Mouse (Mus musculus): ENCODE measurements around the gene Itpripl2. TPM values are rescaled to one million over a fixed set of nuclear protein-coding genes. Genes with fewer than 3 reads are reported as not detected.

Itpripl2 gene
- 0.33 to 0.63 TPM (median 0.41 TPM) in 4 replicates for total RNA-seq (2023)

GRCm38 (mm10) chr7:118491431-118492147, at the start of gene Itpripl2:
Gene Itpripl2 (minus strand): TSS chr7:118491975.

GRCm38 (mm10) chr7:118533178-118533578, 41.4 kb upstream of the Itpripl2 start, which contains the start of gene Coq7:
Gene Coq7 (minus strand): TSS chr7:118533356.

GRCm38 (mm10) chr7:118448134-118448967, 43.4 kb downstream of the Itpripl2 start, which contains the start of gene Syt17:
Gene Syt17 (minus strand): TSS chr7:118448222.

Other genes starting within 250 kb of the Itpripl2 start
- gene Smg1, start 248.3 kb downstream of the Itpripl2 start, total RNA-seq (2023) = 279 to 307 TPM (median 289 TPM) in 4 replicates
- not detected in 4 replicates for gene Syt17, start 43.8 kb downstream of the Itpripl2 start, total RNA-seq (2023)
- gene Coq7, start 41.4 kb upstream of the Itpripl2 start, total RNA-seq (2023) = 14.3 to 17.8 TPM (median 16.4 TPM) in 4 replicates
- gene Tmc7, start 92.8 kb upstream of the Itpripl2 start, total RNA-seq (2023) = 0.15 to 1.1 TPM (median 0.70 TPM) in 4 replicates
- gene Tmc5, start 105.3 kb upstream of the Itpripl2 start, total RNA-seq (2023) = not detected in 4 replicates
- gene Gde1, start 213.8 kb upstream of the Itpripl2 start, total RNA-seq (2023) = 34.8 to 38.9 TPM (median 37.2 TPM) in 4 replicates
- 6.3 to 9.3 TPM (median 8.0 TPM) in 4 replicates for gene Ccp110, start 220.6 kb upstream of the Itpripl2 start, total RNA-seq (2023)
- gene Vps35l, start 248.3 kb upstream of the Itpripl2 start, total RNA-seq (2023) = 63.6 to 69.4 TPM (median 67.1 TPM) in 4 replicates

Data from B cell, adult 62 days (primary cell).